Mouse (Mus musculus) heart, embryonic 16.5 days (tissue): Measurements from ENCODE around the gene Dcbld2. TPM values are rescaled to one million over a fixed set of nuclear protein-coding genes. Genes with fewer than 3 reads are reported as not detected.

Experiments
- ATAC-seq: fragments of 200-750 bp; cut with Nextera tagmentation; replicated peaks from 2 replicates; pipeline ENCODE4 v1.8.0; 2017; ENCODE audit warnings: moderate number of reproducible peaks; ENCODE audit not compliant: insufficient read depth, low FRiP score; ENCODE audit errors: extremely low read depth
- H3K27ac ChIP-seq: fragments of 300-500 bp; sonication (generic); 2 replicates; pipeline ENCODE4 v1.5.1; 2014; ENCODE audit warnings: mild to moderate bottlenecking, low read length, control low read depth, moderate library complexity
- H3K27me3 ChIP-seq: fragments of 300-500 bp; sonication (generic); 2 replicates; pipeline ENCODE4 v1.6.1; 2014; ENCODE audit warnings: low read length, mixed read lengths; ENCODE audit not compliant: control insufficient read depth, insufficient read depth
- H3K36me3 ChIP-seq: fragments of 300-500 bp; sonication (generic); 2 replicates; pipeline ENCODE4 v1.6.1; 2014; ENCODE audit not compliant: control insufficient read depth, insufficient read depth
- H3K4me1 ChIP-seq: fragments of 300-500 bp; sonication (generic); 2 replicates; pipeline ENCODE4 v1.6.1; 2014; ENCODE audit warnings: low read length, mixed read lengths; ENCODE audit not compliant: control insufficient read depth, insufficient read depth
- H3K4me2 ChIP-seq: fragments of 300-500 bp; sonication (generic); 2 replicates; pipeline ENCODE4 v1.6.1; 2014; ENCODE audit warnings: low read depth, mild to moderate bottlenecking, control low read depth, low read length
- H3K4me3 ChIP-seq: fragments of 300-500 bp; sonication (generic); 2 replicates; pipeline ENCODE4 v1.5.1; 2014; ENCODE audit warnings: mild to moderate bottlenecking, control low read depth, low read length
- H3K9ac ChIP-seq: fragments of 300-500 bp; sonication (generic); 2 replicates; pipeline ENCODE4 v1.6.1; 2014; ENCODE audit warnings: low read length, control low read depth
- H3K9me3 ChIP-seq: fragments of 300-500 bp; sonication (generic); replicated peaks from 2 replicates; pipeline ENCODE4 v1.6.1; 2016; ENCODE audit warnings: low read length; ENCODE audit not compliant: control insufficient read depth
- WGBS: fragments of 180-500 bp; shearing (Covaris S2); extraction: QIAGEN DNeasy Blood & Tissue Kit; methylation state at CpG from one replicate; pipeline ENCODE4 v1.1.7; 2014; 5-methylcytosine and 5-hydroxymethylcytosine counted together
- polyA plus RNA-seq: library from polyadenylated mRNA; unstranded; fragments of >200 nt; fragmentation: Nextera tagmentation; extraction: Ambion mirVana; gene quantifications from 2 replicates; pipeline ENCODE4 v1.2.1, GENCODE M21; 2015

The Dcbld2 gene
- polyA plus RNA-seq, 1 experiment from 2014 or later, result 7.5 TPM

DNA sequence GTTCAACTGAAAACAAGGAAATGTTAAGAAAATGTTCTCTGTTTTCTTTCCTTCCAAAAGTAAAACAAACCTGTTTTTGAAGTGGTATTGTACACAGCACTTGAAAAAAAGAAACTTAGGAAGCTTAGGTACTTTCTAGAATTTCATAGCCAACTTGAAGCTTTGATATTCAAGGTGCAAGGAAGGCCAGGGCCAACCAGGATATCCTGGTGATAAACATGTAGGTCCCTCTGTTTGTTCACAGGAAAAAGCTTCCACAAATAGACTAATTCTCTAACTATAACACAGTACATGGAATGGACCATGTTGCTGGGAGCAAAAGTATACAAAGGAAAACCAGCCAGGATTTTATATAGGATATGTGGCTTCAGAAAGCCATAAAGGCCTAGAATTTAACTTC lies 88.5 kb downstream of the Dcbld2 start:
- Histone ChIP-seq H3K27me3 (no peaks in the 10 kb centered on the region), H3K4me1 (peaks cover 34% of the 10 kb centered on the region), H3K9me3 (no peaks in the 10 kb centered on the region), H3K9ac (no peak overlapping the region), H3K4me2 (no peak overlapping the region), H3K4me3 (no peak overlapping the region), H3K27ac (peak overlapping the region; percentile 66), H3K36me3 (peaks cover 5% of the 10 kb centered on the region; the same call in 1 of the 2 replicates)
- ATAC-seq, result no peak

DNA sequence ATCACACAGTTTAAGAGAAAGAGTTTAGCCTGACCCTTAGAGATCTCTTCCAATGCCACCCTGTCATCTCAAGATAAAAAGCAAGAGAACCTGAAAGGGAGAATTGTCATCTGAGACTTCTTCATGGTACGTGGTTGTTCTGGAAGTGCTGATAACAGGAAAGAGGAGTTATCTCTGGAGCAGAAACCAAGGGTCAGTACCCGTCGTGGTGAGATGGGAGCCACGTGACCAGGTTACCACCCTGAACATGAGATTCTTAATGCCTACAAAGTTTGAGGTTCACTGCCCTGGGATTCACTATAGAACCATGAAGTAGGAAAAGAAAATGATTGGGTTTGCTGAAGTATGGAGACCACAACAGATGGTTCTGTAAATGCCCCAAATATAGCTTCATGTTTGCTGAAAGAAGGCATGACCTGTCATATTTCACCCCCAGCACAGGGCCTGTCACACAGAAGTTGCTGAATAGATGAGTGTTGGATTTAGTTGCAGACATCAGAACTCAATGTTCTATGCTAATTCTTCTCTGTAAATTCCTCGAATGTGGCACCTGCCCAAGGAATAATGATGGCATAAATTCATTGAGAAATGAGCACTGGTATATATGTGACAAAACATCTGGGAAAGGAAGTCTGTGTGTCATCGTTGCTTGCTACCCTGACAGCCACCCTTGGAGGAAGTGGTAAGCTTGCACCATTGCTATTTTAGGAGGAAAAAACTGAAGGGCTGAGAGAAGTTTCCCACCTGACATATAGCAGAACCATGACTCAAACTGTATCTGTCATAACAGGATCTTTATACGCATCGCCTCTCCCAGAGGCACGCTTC lies 89.9 kb downstream of the Dcbld2 start:
- 48% methylated on average over 9 of the region's 9 CpGs for WGBS

DNA sequence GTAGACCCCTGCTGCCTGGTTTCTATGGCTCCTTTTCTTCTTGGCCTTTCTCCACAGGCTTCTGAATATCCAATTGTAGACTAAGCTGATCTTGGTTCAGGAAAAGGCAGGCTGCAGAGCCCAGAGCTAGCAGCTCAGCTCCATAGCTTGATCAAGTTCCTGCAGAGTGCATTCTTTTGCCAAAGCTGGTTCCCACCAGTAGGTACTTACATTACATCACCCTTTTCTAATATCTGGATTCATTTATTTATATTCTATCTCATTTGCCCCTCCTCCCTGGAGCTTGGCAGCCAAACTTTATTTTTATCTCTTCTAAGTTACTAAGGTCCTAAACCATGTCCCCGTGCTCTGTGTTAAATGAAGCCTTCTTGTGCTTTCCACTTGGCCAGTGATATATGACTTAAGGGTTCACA lies 90.9 kb downstream of the Dcbld2 start:
- Histone ChIP-seq H3K9me3 (no peaks in the 10 kb centered on the region), H3K27me3 (no peaks in the 10 kb centered on the region), H3K4me3 (no peak overlapping the region; the same call in 1 of the 2 replicates), H3K4me2 (peak overlapping the region; percentile 44), H3K9ac (no peak overlapping the region; the same call in 1 of the 2 replicates), H3K36me3 (no peaks in the 10 kb centered on the region), H3K27ac (peak overlapping the region; percentile 91), H3K4me1 (peaks cover 40% of the 10 kb centered on the region)
- ATAC-seq, result peak; percentile 69
- WGBS, result 11% methylated on average over 1 of the region's 1 CpGs

More for the DNA sequence above, 89.9 kb downstream of the Dcbld2 start:
- Histone ChIP-seq H3K4me1 (peaks cover 40% of the 10 kb centered on the region), H3K27me3 (no peaks in the 10 kb centered on the region), H3K4me2 (peak overlapping the region; percentile 44), H3K9ac (no peak overlapping the region), H3K27ac (peak overlapping the region; percentile 91), H3K36me3 (peaks cover 3% of the 10 kb centered on the region; the same call in 1 of the 2 replicates), H3K4me3 (no peak overlapping the region), H3K9me3 (no peaks in the 10 kb centered on the region)
- ATAC-seq, result no peak

DNA sequence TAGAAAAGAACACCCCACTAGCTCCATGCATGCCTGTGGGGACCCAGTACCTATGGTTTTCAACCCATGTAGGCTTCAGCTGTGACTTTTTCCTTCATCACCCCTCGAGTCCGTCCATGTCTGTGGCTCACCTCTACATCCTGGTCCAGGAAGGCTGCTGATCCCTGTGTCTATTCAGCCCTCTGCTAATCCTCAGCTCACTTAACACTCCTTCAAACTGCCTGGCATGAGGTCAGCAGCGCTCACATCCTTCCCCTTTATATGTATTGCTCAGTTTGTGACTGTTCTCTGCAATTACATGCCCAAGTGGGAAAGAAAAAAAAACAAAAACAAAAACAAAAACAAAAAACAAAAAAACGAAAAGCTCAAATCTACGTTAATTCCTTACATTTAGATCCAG lies 91.4 kb downstream of the Dcbld2 start:
- ATAC-seq, result no peak; the same call in 1 of the 2 replicates
- H3K36me3 ChIP-seq, result no peaks in the 10 kb centered on the region
- peaks cover 40% of the 10 kb centered on the region for H3K4me1 ChIP-seq
- peak overlapping the region; percentile 91 for H3K27ac ChIP-seq
- WGBS, result 73% methylated on average over 5 of the region's 5 CpGs
- no peak overlapping the region for H3K4me2 ChIP-seq
- no peak overlapping the region for H3K4me3 ChIP-seq
- no peaks in the 10 kb centered on the region for H3K27me3 ChIP-seq
- no peaks in the 10 kb centered on the region for H3K9me3 ChIP-seq
- H3K9ac ChIP-seq, result no peak overlapping the region

DNA sequence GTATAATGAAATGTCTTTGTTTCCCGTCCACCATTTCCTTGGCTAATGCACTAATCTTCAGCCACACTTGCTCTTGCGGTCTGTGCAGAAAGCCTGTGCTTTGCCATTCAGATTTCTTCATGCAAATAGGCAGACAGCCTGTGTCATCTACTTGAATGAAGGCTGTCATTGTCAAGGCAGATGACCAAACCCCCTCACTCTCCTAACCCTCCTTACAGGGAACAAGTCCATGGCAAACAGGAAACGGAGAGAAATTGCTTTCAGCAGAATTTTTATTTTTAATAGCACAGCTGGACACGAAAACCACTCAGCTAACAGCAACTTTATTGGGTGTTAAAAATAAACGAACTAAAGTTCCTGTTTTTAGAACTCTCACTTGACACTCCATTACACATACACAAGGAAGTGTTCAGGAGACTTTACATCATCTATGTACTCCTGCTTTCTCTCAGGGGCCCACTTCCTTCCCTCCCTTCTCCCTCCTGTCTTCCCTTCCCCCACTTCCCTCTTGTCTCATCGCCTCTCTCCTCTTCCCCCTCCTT lies 93.6 kb downstream of the Dcbld2 start:
- peaks cover under 1% of the 10 kb centered on the region; the same call in 1 of the 2 replicates for H3K36me3 ChIP-seq
- no peaks in the 10 kb centered on the region for H3K27me3 ChIP-seq
- H3K4me2 ChIP-seq, result peak overlapping the region; percentile 32; the same call in 1 of the 2 replicates
- H3K9ac ChIP-seq, result no peak overlapping the region
- H3K4me3 ChIP-seq, result no peak overlapping the region
- no peaks in the 10 kb centered on the region for H3K9me3 ChIP-seq
- H3K4me1 ChIP-seq, result peaks cover 39% of the 10 kb centered on the region
- peak overlapping the region; percentile 69 for H3K27ac ChIP-seq
- 39% methylated on average over 6 of the region's 6 CpGs for WGBS
- peak; percentile 57; the same call in 1 of the 2 replicates for ATAC-seq

DNA sequence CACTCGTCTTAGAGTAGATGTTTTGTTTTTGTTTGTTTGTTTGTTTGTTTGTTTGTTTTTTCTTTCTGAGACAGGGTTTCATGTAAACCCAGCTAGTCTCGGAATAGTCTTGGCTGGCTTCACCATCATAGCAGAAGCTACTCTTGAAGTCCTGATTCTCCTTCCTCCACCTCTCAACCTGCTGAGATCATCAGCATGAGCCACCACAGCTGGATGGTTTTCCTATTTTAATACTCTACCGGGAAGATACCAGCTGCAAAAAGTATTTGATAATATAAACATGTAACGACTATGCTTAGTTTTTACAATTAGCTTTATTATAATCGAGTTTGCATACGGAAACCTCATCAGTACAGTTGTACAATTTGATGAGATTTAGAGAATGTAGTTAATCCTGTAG lies 94.3 kb downstream of the Dcbld2 start:
- no peak for ATAC-seq
- H3K27ac ChIP-seq, result peak overlapping the region; percentile 69

DNA sequence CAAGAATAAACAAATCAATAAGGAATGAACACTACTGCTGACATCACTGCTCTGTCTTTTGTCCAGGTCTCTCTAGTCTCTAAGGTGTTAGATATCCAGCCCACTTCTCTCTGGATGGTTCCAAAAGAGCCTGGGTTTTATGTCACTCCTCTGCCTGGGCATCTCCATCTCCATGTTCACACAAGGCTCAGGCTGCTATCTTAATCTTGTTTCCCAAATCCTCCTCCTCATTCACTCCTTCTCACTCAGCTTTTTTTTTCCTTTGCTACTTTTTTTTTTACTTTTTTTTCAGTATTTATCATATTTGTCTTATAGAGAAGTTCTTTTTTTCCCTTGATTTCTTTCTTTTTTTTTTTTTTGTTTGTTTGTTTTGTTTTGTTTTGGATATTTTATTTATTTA lies 96.7 kb downstream of the Dcbld2 start:
- Histone ChIP-seq H3K9me3 (no peaks in the 10 kb centered on the region), H3K27ac (no peak overlapping the region), H3K36me3 (peaks cover 5% of the 10 kb centered on the region; the same call in 1 of the 2 replicates), H3K9ac (no peak overlapping the region), H3K4me2 (no peak overlapping the region), H3K27me3 (no peaks in the 10 kb centered on the region), H3K4me1 (peaks cover 17% of the 10 kb centered on the region), H3K4me3 (no peak overlapping the region)
- ATAC-seq, result no peak

More for the DNA sequence above, 94.3 kb downstream of the Dcbld2 start:
- Histone ChIP-seq H3K36me3 (peaks cover 5% of the 10 kb centered on the region; the same call in 1 of the 2 replicates), H3K9ac (no peak overlapping the region), H3K4me1 (peaks cover 37% of the 10 kb centered on the region), H3K4me2 (no peak overlapping the region), H3K9me3 (no peaks in the 10 kb centered on the region), H3K27me3 (no peaks in the 10 kb centered on the region), H3K4me3 (no peak overlapping the region)
- WGBS, result 63% methylated on average over 6 of the region's 6 CpGs

DNA sequence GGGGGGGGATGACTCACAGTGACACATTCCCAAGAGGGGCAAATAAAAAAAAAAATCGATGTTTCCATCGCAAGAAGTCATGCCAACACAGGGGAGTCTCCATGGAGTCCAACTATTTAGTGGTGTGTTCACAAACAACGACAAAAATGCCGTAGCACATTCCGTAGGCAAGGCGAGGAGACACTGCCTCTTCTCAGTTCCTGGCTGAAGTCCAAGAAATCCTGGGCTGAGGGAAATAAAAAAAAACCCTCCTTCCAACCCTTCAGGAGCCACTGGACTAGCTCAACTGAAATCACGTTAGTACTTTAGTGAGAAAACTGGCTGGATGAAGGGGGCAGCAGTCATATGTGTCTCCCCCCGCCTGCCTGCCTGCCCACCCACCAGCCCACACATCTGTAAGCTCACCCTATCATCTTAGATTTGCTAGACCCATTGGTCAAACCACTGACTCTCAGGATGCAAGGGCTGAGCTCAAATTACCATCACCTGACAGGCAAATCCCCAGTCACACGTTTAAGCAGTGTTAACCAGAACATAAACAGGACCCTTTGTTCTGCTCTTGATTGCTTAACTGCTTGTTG lies 104.0 kb downstream of the Dcbld2 start:
- Histone ChIP-seq H3K9me3 (no peaks in the 10 kb centered on the region), H3K9ac (peak overlapping the region; percentile 58), H3K4me2 (peak overlapping the region; percentile 59), H3K27me3 (no peaks in the 10 kb centered on the region), H3K27ac (peak overlapping the region; percentile 93), H3K36me3 (peaks cover under 1% of the 10 kb centered on the region; the same call in 1 of the 2 replicates), H3K4me3 (peak overlapping the region; percentile 22; the same call in 1 of the 2 replicates), H3K4me1 (peaks cover 40% of the 10 kb centered on the region)
- peak; percentile 74 for ATAC-seq
- WGBS, result 9% methylated on average over 9 of the region's 9 CpGs
